Mouse (Mus musculus) MEL (cell line): Measurements from ENCODE around the gene Ppp6r2. TPM values are rescaled to one million over a fixed set of nuclear protein-coding genes. Genes with fewer than 3 reads are reported as not detected.
A peak's percentile ranks its signal among the peaks of the same experiment; 100 is the strongest.

ENCODE experiments used
- DNase-seq: peaks from one replicate; pipeline ENCODE4 v3.0.0; 2011; ENCODE audit warnings: low read depth, low spot score
- H3K27ac ChIP-seq: 2 replicates; pipeline ENCODE4 v1.5.1; 2012; ENCODE audit warnings: low read depth, mild to moderate bottlenecking, control low read depth, low read length, moderate library complexity; ENCODE audit not compliant: control insufficient read depth
- H3K27me3 ChIP-seq, 2 experiments: fragments of 150-350 bp in 1 of 2; sonication (generic) in 1 of 2; 2 replicates each; pipeline ENCODE4 v1.6.1; 2012; ENCODE audit warnings: low read length in 2 of 2, mild to moderate bottlenecking in 2 of 2, improper control_type of control experiment in 1 of 2, moderate library complexity in 1 of 2; ENCODE audit not compliant: insufficient read depth in 2 of 2, control insufficient read depth in 1 of 2
- H3K36me3 ChIP-seq, 2 experiments: 2 replicates each; pipeline ENCODE4 v1.6.1; 2012 to 2014; ENCODE audit warnings: low read length in 2 of 2, improper control_type of control experiment in 1 of 2, inconsistent platforms in 1 of 2, mild to moderate bottlenecking in 1 of 2; ENCODE audit not compliant: insufficient read depth in 2 of 2, control insufficient read depth in 1 of 2
- H3K4me1 ChIP-seq, 2 experiments: fragments of 150-350 bp in 1 of 2; sonication (generic) in 1 of 2; 2 replicates each; pipeline ENCODE4 v1.6.1; 2012; ENCODE audit warnings: low read length in 2 of 2, improper control_type of control experiment in 1 of 2, mild to moderate bottlenecking in 1 of 2; ENCODE audit not compliant: insufficient read depth in 2 of 2, control insufficient read depth in 1 of 2
- H3K4me3 ChIP-seq, 2 experiments: fragments of 150-350 bp in 1 of 2; sonication (generic) in 1 of 2; 2 replicates each; pipeline ENCODE4 v1.5.1; 2012; ENCODE audit warnings: low read depth in 2 of 2, low read length in 2 of 2, mild to moderate bottlenecking in 2 of 2, moderate library complexity in 2 of 2, control low read depth in 1 of 2, improper control_type of control experiment in 1 of 2; ENCODE audit not compliant: control insufficient read depth in 1 of 2, insufficient read depth in 1 of 2
- H3K79me2 ChIP-seq: 2 replicates; pipeline ENCODE4 v1.6.1; 2012; ENCODE audit warnings: mild to moderate bottlenecking, low read length, moderate library complexity; ENCODE audit not compliant: control insufficient read depth, poor library complexity, insufficient read depth
- H3K9ac ChIP-seq: 2 replicates; pipeline ENCODE4 v1.6.1; 2012; ENCODE audit warnings: low read depth, mild to moderate bottlenecking, control low read depth, low read length, moderate library complexity; ENCODE audit not compliant: control insufficient read depth, poor library complexity, severe bottlenecking
- H3K9me3 ChIP-seq: fragments of 150-350 bp; sonication (generic); replicated peaks from 2 replicates; pipeline ENCODE4 v1.6.1; 2012; ENCODE audit warnings: mild to moderate bottlenecking, low read length, improper control_type of control experiment, moderate library complexity; ENCODE audit not compliant: insufficient read depth
- BHLHE40 ChIP-seq: IDR thresholded peaks from 2 replicates; pipeline ENCODE4 v1.6.1; 2012; ENCODE audit warnings: low read depth, mild to moderate bottlenecking, inconsistent platforms, low read length, improper control_type of control experiment, borderline replicate concordance
- CHD1 ChIP-seq: IDR thresholded peaks from 2 replicates; pipeline ENCODE4 v1.6.1; 2012; ENCODE audit warnings: low read depth, mild to moderate bottlenecking, inconsistent platforms, low read length, improper control_type of control experiment
- CHD2 ChIP-seq: IDR thresholded peaks from 2 replicates; pipeline ENCODE4 v1.6.1; 2011; ENCODE audit warnings: low read length, improper control_type of control experiment
- ELF1 ChIP-seq: IDR thresholded peaks from 2 replicates; pipeline ENCODE4 v1.6.1; 2014; ENCODE audit warnings: low read depth, mild to moderate bottlenecking, inconsistent platforms, low read length, improper control_type of control experiment, moderate library complexity
- EP300 ChIP-seq, 2 experiments: IDR thresholded peaks; 2 replicates each; pipeline ENCODE4 v1.6.1; 2011; ENCODE audit warnings: improper control_type of control experiment in 2 of 2, low read length in 2 of 2, low read depth in 1 of 2, mild to moderate bottlenecking in 1 of 2
- ETS1 ChIP-seq: IDR thresholded peaks from 2 replicates; pipeline ENCODE4 v1.6.1; 2012; ENCODE audit warnings: low read depth, mild to moderate bottlenecking, inconsistent platforms, low read length, improper control_type of control experiment, moderate library complexity
- GABPA ChIP-seq: IDR thresholded peaks from 2 replicates; pipeline ENCODE4 v1.6.1; 2012; ENCODE audit warnings: low read depth, mild to moderate bottlenecking, inconsistent platforms, low read length, improper control_type of control experiment, moderate library complexity
- GATA1 ChIP-seq: IDR thresholded peaks from 2 replicates; pipeline ENCODE4 v1.6.1; 2011; ENCODE audit warnings: low read depth, low read length, improper control_type of control experiment
- JUND ChIP-seq: IDR thresholded peaks from 2 replicates; pipeline ENCODE4 v1.6.1; 2011; ENCODE audit warnings: low read depth, mild to moderate bottlenecking, improper control_type of control experiment, low read length
- MEF2A ChIP-seq: IDR thresholded peaks from 2 replicates; pipeline ENCODE4 v1.6.1; 2014; ENCODE audit warnings: low read depth, mild to moderate bottlenecking, inconsistent platforms, low read length, improper control_type of control experiment; ENCODE audit not compliant: poor library complexity, insufficient replicate concordance, severe bottlenecking; ENCODE audit errors: extremely low read depth
- MYB ChIP-seq: IDR thresholded peaks from 2 replicates; pipeline ENCODE4 v1.6.1; 2011; ENCODE audit warnings: mild to moderate bottlenecking, low read depth, low read length, improper control_type of control experiment
- NELFE ChIP-seq: IDR thresholded peaks from 2 replicates; pipeline ENCODE4 v1.6.1; 2011; ENCODE audit warnings: low read depth, low read length, improper control_type of control experiment
- NRF1 ChIP-seq: IDR thresholded peaks from 2 replicates; pipeline ENCODE4 v1.6.1; 2014; ENCODE audit warnings: low read depth, mild to moderate bottlenecking, inconsistent platforms, low read length, improper control_type of control experiment, moderate library complexity; ENCODE audit not compliant: poor library complexity, insufficient read depth, severe bottlenecking
- POLR2A ChIP-seq, 2 experiments: IDR thresholded peaks; 2 replicates each; pipeline ENCODE4 v1.6.1; 2011 to 2012; ENCODE audit warnings: low read length in 2 of 2, mild to moderate bottlenecking in 2 of 2, control low read depth in 1 of 2, improper control_type of control experiment in 1 of 2, low read depth in 1 of 2, moderate library complexity in 1 of 2; ENCODE audit not compliant: control insufficient read depth in 1 of 2, insufficient read depth in 1 of 2, poor library complexity in 1 of 2
- POLR2AphosphoS2 ChIP-seq: IDR thresholded peaks from 2 replicates; pipeline ENCODE4 v1.6.1; 2011; ENCODE audit warnings: low read length, improper control_type of control experiment
- POLR2AphosphoS5 ChIP-seq: IDR thresholded peaks from 2 replicates; pipeline ENCODE4 v1.6.1; 2012; ENCODE audit warnings: low read depth, borderline replicate concordance, mild to moderate bottlenecking, inconsistent platforms, low read length, moderate library complexity, mixed read lengths
- RCOR1 ChIP-seq: IDR thresholded peaks from 2 replicates; pipeline ENCODE4 v1.6.1; 2012; ENCODE audit warnings: low read depth, mild to moderate bottlenecking, inconsistent platforms, low read length, improper control_type of control experiment
- TBP ChIP-seq: IDR thresholded peaks from 2 replicates; pipeline ENCODE4 v1.8.0; 2011; ENCODE audit warnings: low read depth, low read length, improper control_type of control experiment
- TCF12 ChIP-seq: IDR thresholded peaks from 2 replicates; pipeline ENCODE4 v1.6.1; 2014; ENCODE audit warnings: low read depth, mild to moderate bottlenecking, inconsistent platforms, low read length, improper control_type of control experiment, moderate library complexity
- USF2 ChIP-seq, 2 experiments: IDR thresholded peaks; 2 replicates each; pipeline ENCODE4 v1.6.1; 2011 to 2012; ENCODE audit warnings: improper control_type of control experiment in 2 of 2, low read length in 2 of 2, borderline replicate concordance in 1 of 2, inconsistent platforms in 1 of 2, low read depth in 1 of 2, mild to moderate bottlenecking in 1 of 2; ENCODE audit not compliant: insufficient read depth in 1 of 2
- ZC3H11A ChIP-seq: IDR thresholded peaks from 2 replicates; pipeline ENCODE4 v1.6.1; 2012; ENCODE audit warnings: low read depth, mild to moderate bottlenecking, inconsistent platforms, low read length, improper control_type of control experiment
- ZKSCAN1 ChIP-seq: IDR thresholded peaks from 2 replicates; pipeline ENCODE4 v1.6.1; 2012; ENCODE audit warnings: low read depth, mild to moderate bottlenecking, inconsistent platforms, low read length, improper control_type of control experiment, moderate library complexity
- polyA plus RNA-seq, 2 experiments: library from polyadenylated mRNA; stranded (reverse) in 1 of 2; unstranded in 1 of 2; fragments of >175 nt in 1 of 2; fragments of >200 nt in 1 of 2; gene quantifications; 2 replicates each; pipeline versions ENCODE4 v1.2.1 to v1.2.4; 2012; ENCODE audit warnings: low replicate concordance in 2 of 2, low read depth in 1 of 2; ENCODE audit not compliant: insufficient read length in 2 of 2, insufficient read depth in 1 of 2, missing spikeins in 1 of 2
- total RNA-seq: library from RNA; depleted of rRNA; stranded (reverse); fragments of 300-350 nt; gene quantifications from 2 replicates; pipeline ENCODE4 v1.2.3, GENCODE M21; 2012

The Ppp6r2 gene
- total and polyA plus RNA-seq, 3 experiments = 15.5 to 23.2 TPM; not detected in 1

- Histone ChIP-seq H3K36me3 (no peaks in the 10 kb centered on the region), H3K27ac (no peak overlapping the region), H3K9me3 (no peaks in the 10 kb centered on the region), H3K9ac (no peak overlapping the region), H3K27me3 (no peaks in the 10 kb centered on the region), H3K4me3 (no peak overlapping the region), H3K79me2 (no peaks in the 10 kb centered on the region), H3K4me1 (no peaks in the 10 kb centered on the region)
- DNase-seq = no peak
- no peak for TF ChIP-seq ZKSCAN1
- TF ChIP-seq GATA1 = no peak
- TF ChIP-seq NRF1 = no peak
- TF ChIP-seq CHD2 = no peak
- no peak for TF ChIP-seq POLR2A (IDR thresholded peaks at IDR 0.05; ENCODE audit: control insufficient read depth in 1 of 2, insufficient read depth in 1 of 2, low read depth in 1 of 2, low read length in 2 of 2, poor library complexity in 1 of 2)
- no peak for TF ChIP-seq POLR2AphosphoS2
- no peak for TF ChIP-seq GABPA
These were observed 27.0 kb upstream of the Ppp6r2 start for GRCm38 (mm10) chr15:89184141-89184936.

DNA sequence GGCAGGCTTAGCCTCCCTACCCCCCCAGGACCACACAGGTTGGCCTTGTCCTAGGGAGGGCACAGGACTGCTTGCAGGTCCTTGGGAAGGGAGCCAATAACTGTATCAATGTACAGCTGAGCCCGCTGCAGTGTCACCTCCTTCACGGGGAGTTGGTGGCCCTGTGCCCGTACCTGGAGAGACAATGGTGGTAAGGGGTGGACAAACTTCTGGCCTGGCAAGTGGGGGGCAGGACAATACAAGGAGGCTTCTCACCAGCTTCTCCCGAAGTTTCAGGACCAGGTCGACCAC, 26.5 kb upstream of the Ppp6r2 start:
- H3K4me1 ChIP-seq = no peaks in the 10 kb centered on the region
- H3K36me3 ChIP-seq = no peaks in the 10 kb centered on the region
- no peak overlapping the region for H3K9ac ChIP-seq
- H3K79me2 ChIP-seq = no peaks in the 10 kb centered on the region
- H3K27ac ChIP-seq = no peak overlapping the region
- no peak for TF ChIP-seq RCOR1
- no peak for DNase-seq
- no peaks in the 10 kb centered on the region for H3K27me3 ChIP-seq
- no peak overlapping the region for H3K4me3 ChIP-seq
- H3K9me3 ChIP-seq = no peaks in the 10 kb centered on the region

DNA sequence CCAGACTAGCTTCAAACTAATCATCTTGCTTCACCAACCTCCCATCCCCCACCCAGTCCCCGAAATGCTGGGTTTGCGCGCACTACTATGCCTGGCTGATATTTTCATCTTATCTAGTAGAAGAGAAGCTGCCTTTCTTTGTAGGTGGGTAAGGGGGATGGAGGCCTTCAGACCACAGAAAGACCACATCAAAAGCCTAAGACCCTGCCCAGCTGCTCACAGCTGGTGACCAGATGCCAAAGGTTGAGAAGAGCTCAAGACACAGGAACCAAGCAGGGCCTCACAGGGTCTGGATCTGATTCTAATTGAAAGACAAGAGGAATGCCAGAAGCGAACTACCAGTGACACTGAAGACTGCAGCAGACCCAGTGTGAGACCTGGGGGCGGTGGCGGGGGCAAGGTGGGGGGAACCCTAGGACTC, 16.1 kb upstream of the Ppp6r2 start:
- Histone ChIP-seq H3K9ac (peak overlapping the region; percentile 100), H3K27ac (peak overlapping the region; percentile 94), H3K27me3 (no peaks in the 10 kb centered on the region), H3K4me1 (peaks cover 0 to 13% of the 10 kb centered on the region in 2 experiments; a peak in 2 of 4 replicates), H3K79me2 (peaks cover 10% of the 10 kb centered on the region; the same call in 1 of the 2 replicates), H3K36me3 (peaks cover 0 to 10% of the 10 kb centered on the region in 2 experiments; a peak in 2 of 4 replicates), H3K4me3 (peak overlapping the region; percentile 73 to 99), H3K9me3 (no peaks in the 10 kb centered on the region)
- peak; percentile 55 for DNase-seq
- 0 out of 2 replicates have a peak, but pooled peaks have one; percentile 20 for TF ChIP-seq BHLHE40
- no peak for TF ChIP-seq ZC3H11A
- no peak for TF ChIP-seq GABPA
- TF ChIP-seq JUND = no peak
- TF ChIP-seq CHD1 = no peak
- TF ChIP-seq ZKSCAN1 = no peak
- 0 out of 2 replicates have a peak, but pooled peaks have one; percentile 4 for TF ChIP-seq TCF12
- no peak for TF ChIP-seq TBP
- TF ChIP-seq CHD2 = peak; percentile 57; the same call in 1 of the 2 replicates
- no peak for TF ChIP-seq RCOR1
- no peak for TF ChIP-seq MEF2A
- no peak for TF ChIP-seq MYB
- TF ChIP-seq USF2 (IDR thresholded peaks at IDR 0.05; ENCODE audit: borderline replicate concordance in 1 of 2, insufficient read depth in 1 of 2, low read depth in 1 of 2, low read length in 2 of 2) = no peak
- no peak for TF ChIP-seq POLR2AphosphoS5
- TF ChIP-seq POLR2A (IDR thresholded peaks at IDR 0.05; ENCODE audit: control insufficient read depth in 1 of 2, insufficient read depth in 1 of 2, low read depth in 1 of 2, low read length in 2 of 2, poor library complexity in 1 of 2) = no peak
- no peak for TF ChIP-seq EP300 (IDR thresholded peaks at IDR 0.05; ENCODE audit: low read depth in 1 of 2, low read length in 2 of 2)
- TF ChIP-seq ETS1 = no peak
- TF ChIP-seq NRF1 = no peak
- no peak for TF ChIP-seq NELFE
- TF ChIP-seq POLR2AphosphoS2 = no peak
- TF ChIP-seq ELF1 = no peak
